Mouse (Mus musculus): ENCODE measurements at regions not wholly inside any gene's neighbourhood (a gene's known extent, or its start where the extent isn't known, plus 50 kb on each side); places are given as distances from the start of the nearest gene placed in this dataset.

GRCm38 (mm10) chr12:39086285-39086684 lies 307.1 kb downstream of the Etv1 start:
- Histone ChIP-seq H3K9ac (ENCODE audit: insufficient read depth, low read depth) (no peak overlapping the region), H3K4me2 (ENCODE audit: insufficient read depth, low read depth, poor library complexity, severe bottlenecking) (no peak overlapping the region), H3K27ac (ENCODE audit: insufficient read depth, low read depth) (no peak overlapping the region), H3K4me1 (ENCODE audit: control insufficient read depth in 1 of 2, insufficient read depth in 2 of 2) (no peaks in the 10 kb centered on the region), H3K27me3 (replicated peaks) (no peaks in the 10 kb centered on the region), H3K4me3 (replicated peaks in 1 of 3; ENCODE audit: low read depth in 2 of 3, low read length in 2 of 3, poor library complexity in 1 of 3) (no peak overlapping the region), H3K36me3 (replicated peaks in 1 of 2; ENCODE audit: control insufficient read depth in 1 of 2, insufficient read depth in 1 of 2, low read length in 1 of 2) (no peaks in the 10 kb centered on the region), H3K79me2 (replicated peaks; ENCODE audit: control insufficient read depth, extremely low read depth, insufficient read depth, poor library complexity, severe bottlenecking) (no peaks in the 10 kb centered on the region), H3K9me3 (replicated peaks; ENCODE audit: low read length) (no peaks in the 10 kb centered on the region)
- TF ChIP-seq KAT2A (IDR thresholded peaks at IDR 0.05; ENCODE audit: insufficient replicate concordance, low read length) (no peak), POLR2A (IDR thresholded peaks at IDR 0.05; ENCODE audit: low read depth, low read length) (no peak), ZNF384 (IDR thresholded peaks at IDR 0.05; ENCODE audit: low read depth, low read length) (no peak), ETS1 (conservative IDR thresholded peaks at IDR 0.05; ENCODE audit: low read depth, low read length) (no peak), TBP (conservative IDR thresholded peaks at IDR 0.05; ENCODE audit: low read depth, low read length) (no peak), POLR2AphosphoS2 (IDR thresholded peaks at IDR 0.05; ENCODE audit: low read depth, low read length) (no peak), CTCF (conservative IDR thresholded peaks at IDR 0.05 in 1 of 2, IDR thresholded peaks at IDR 0.05 in 1 of 2; ENCODE audit: low read depth in 2 of 2, low read length in 2 of 2) (no peak), JUND (conservative IDR thresholded peaks at IDR 0.05; ENCODE audit: low read depth, low read length) (no peak), SMC3 (IDR thresholded peaks at IDR 0.05; ENCODE audit: low read depth, low read length) (no peak), EP300 (IDR thresholded peaks at IDR 0.05; ENCODE audit: low read length) (no peak), MXI1 (IDR thresholded peaks at IDR 0.05; ENCODE audit: low read depth, low read length) (no peak)
- in situ Hi-C loops (cut with MboI; ENCODE audit: low pct_ligation_motif_present, low pct_unique_long_range_greater_than_20kb, low sequenced_read_pairs), result no loop called here
- dilution Hi-C loops (cut with MboI; ENCODE audit: extremely low pct_ligation_motif_present, extremely low pct_unique_long_range_greater_than_20kb, low sequenced_read_pairs), result no loop called here
- no peak for DNase-seq (ENCODE audit: extremely low read depth)

GRCm38 (mm10) chr12:39094638-39095230 lies 315.6 kb downstream of the Etv1 start:
- in situ Hi-C loops (cut with MboI; ENCODE audit: low pct_ligation_motif_present, low pct_unique_long_range_greater_than_20kb, low sequenced_read_pairs), result no loop called here

GRCm38 (mm10) chr12:39123391-39124095 lies 344.4 kb downstream of the Etv1 start:
- dilution Hi-C loops (cut with MboI; ENCODE audit: extremely low pct_ligation_motif_present, extremely low pct_unique_long_range_greater_than_20kb, low sequenced_read_pairs), result no loop called here
- no peaks in the 10 kb centered on the region for H3K36me3 ChIP-seq (replicated peaks in 1 of 2; ENCODE audit: control insufficient read depth in 1 of 2, insufficient read depth in 1 of 2, low read length in 1 of 2)
- peak; percentile 7 for DNase-seq (ENCODE audit: extremely low read depth)

More at GRCm38 (mm10) chr12:39094638-39095230, 315.6 kb downstream of the Etv1 start:
- H3K36me3 ChIP-seq (replicated peaks in 1 of 2; ENCODE audit: control insufficient read depth in 1 of 2, insufficient read depth in 1 of 2, low read length in 1 of 2), result no peaks in the 10 kb centered on the region
- H3K4me3 ChIP-seq (replicated peaks in 1 of 3; ENCODE audit: low read depth in 2 of 3, low read length in 2 of 3, poor library complexity in 1 of 3), result no peak overlapping the region
- H3K79me2 ChIP-seq (replicated peaks; ENCODE audit: control insufficient read depth, extremely low read depth, insufficient read depth, poor library complexity, severe bottlenecking), result no peaks in the 10 kb centered on the region
- H3K9me3 ChIP-seq (replicated peaks; ENCODE audit: low read length), result no peaks in the 10 kb centered on the region
- H3K27me3 ChIP-seq (replicated peaks), result no peaks in the 10 kb centered on the region
- no peaks in the 10 kb centered on the region for H3K4me1 ChIP-seq (ENCODE audit: control insufficient read depth in 1 of 2, insufficient read depth in 2 of 2)
- TF ChIP-seq EP300 (IDR thresholded peaks at IDR 0.05; ENCODE audit: low read length) (no peak), MXI1 (IDR thresholded peaks at IDR 0.05; ENCODE audit: low read depth, low read length) (no peak)
- DNase-seq (ENCODE audit: extremely low read depth), result no peak
- dilution Hi-C loops (cut with MboI; ENCODE audit: extremely low pct_ligation_motif_present, extremely low pct_unique_long_range_greater_than_20kb, low sequenced_read_pairs), result no loop called here
- no peak overlapping the region for H3K4me2 ChIP-seq (ENCODE audit: insufficient read depth, low read depth, poor library complexity, severe bottlenecking)
- no peak overlapping the region for H3K27ac ChIP-seq (ENCODE audit: insufficient read depth, low read depth)
- no peak overlapping the region for H3K9ac ChIP-seq (ENCODE audit: insufficient read depth, low read depth)

More at GRCm38 (mm10) chr12:39123391-39124095, 344.4 kb downstream of the Etv1 start:
- Histone ChIP-seq H3K79me2 (replicated peaks; ENCODE audit: control insufficient read depth, extremely low read depth, insufficient read depth, poor library complexity, severe bottlenecking) (no peaks in the 10 kb centered on the region), H3K4me3 (replicated peaks in 1 of 3; ENCODE audit: low read depth in 2 of 3, low read length in 2 of 3, poor library complexity in 1 of 3) (no peak overlapping the region), H3K4me2 (ENCODE audit: insufficient read depth, low read depth, poor library complexity, severe bottlenecking) (no peak overlapping the region), H3K9ac (ENCODE audit: insufficient read depth, low read depth) (no peak overlapping the region), H3K4me1 (ENCODE audit: control insufficient read depth in 1 of 2, insufficient read depth in 2 of 2) (no peaks in the 10 kb centered on the region), H3K27ac (ENCODE audit: insufficient read depth, low read depth) (no peak overlapping the region), H3K9me3 (replicated peaks; ENCODE audit: low read length) (no peaks in the 10 kb centered on the region), H3K27me3 (replicated peaks) (no peaks in the 10 kb centered on the region)
- TF ChIP-seq CTCF (conservative IDR thresholded peaks at IDR 0.05 in 1 of 2, IDR thresholded peaks at IDR 0.05 in 1 of 2; ENCODE audit: low read depth in 2 of 2, low read length in 2 of 2) (no peak), EP300 (IDR thresholded peaks at IDR 0.05; ENCODE audit: low read length) (0 out of 2 replicates have a peak, but pooled peaks have one; percentile 13)
- in situ Hi-C loops (cut with MboI; ENCODE audit: low pct_ligation_motif_present, low pct_unique_long_range_greater_than_20kb, low sequenced_read_pairs), result no loop called here
